Mouse (Mus musculus): ENCODE data around the gene Car14. TPM values are rescaled to one million over a fixed set of nuclear protein-coding genes. Genes with fewer than 3 reads are reported as not detected.
"Not testable (repeated sequence)": the region's sequence is repeated elsewhere in the genome, so short reads cannot be mapped to it uniquely, and the experiment has no call there.

Car14 gene
- polyA plus RNA-seq, 1 experiment from 2014 or later: 13.1 TPM

GRCm38 (mm10) chr3:95901616-95902372 lies 2.7 kb downstream of the Car14 start:
- peaks cover 27% of the 10 kb centered on the region for H3K4me1 ChIP-seq (replicated peaks)
- no peak overlapping the region for H3K9ac ChIP-seq
- ATAC-seq (ENCODE audit: low FRiP score, low read depth): no peak
- WGBS: 76% methylated on average over 9 of the region's 9 CpGs
- H3K4me3 ChIP-seq: no peak overlapping the region
- H3K9me3 ChIP-seq: no peaks in the 10 kb centered on the region
- H3K4me2 ChIP-seq: no peak overlapping the region
- H3K27ac ChIP-seq (replicated peaks): no peak overlapping the region
- H3K27me3 ChIP-seq: peaks cover 19% of the 10 kb centered on the region
- H3K36me3 ChIP-seq: peaks cover 7% of the 10 kb centered on the region; the same call in 1 of the 2 replicates

- H3K27me3 ChIP-seq: peaks cover 15% of the 10 kb centered on the region
- no peak overlapping the region for H3K4me3 ChIP-seq
- no peak overlapping the region for H3K4me2 ChIP-seq
- H3K36me3 ChIP-seq: peaks cover 7% of the 10 kb centered on the region; the same call in 1 of the 2 replicates
- no peak for ATAC-seq (ENCODE audit: low FRiP score, low read depth)
- H3K9ac ChIP-seq: no peak overlapping the region
- no peak overlapping the region for H3K27ac ChIP-seq (replicated peaks)
- WGBS: 84% methylated on average over 13 of the region's 13 CpGs
- peaks cover 18% of the 10 kb centered on the region for H3K4me1 ChIP-seq (replicated peaks)
- no peaks in the 10 kb centered on the region for H3K9me3 ChIP-seq
These were observed 4.5 kb downstream of the Car14 start for GRCm38 (mm10) chr3:95899800-95900524.

- ATAC-seq (ENCODE audit: low FRiP score, low read depth); H3K27me3 ChIP-seq; H3K27ac ChIP-seq (replicated peaks); H3K36me3 ChIP-seq; H3K9ac ChIP-seq; H3K9me3 ChIP-seq: not testable (repeated sequence)
- H3K4me1 ChIP-seq (replicated peaks): peaks cover 24% of the 10 kb centered on the region
- peak overlapping the region; percentile 64; the same call in 1 of the 2 replicates for H3K4me2 ChIP-seq
- 92% methylated on average over 7 of the region's 7 CpGs for WGBS
- 0 out of 2 replicates have a peak overlapping the region, but pooled peaks have one; percentile 5 for H3K4me3 ChIP-seq
These were observed 9.0 kb downstream of the Car14 start for GRCm38 (mm10) chr3:95895501-95895900.

- H3K27me3 ChIP-seq: no peaks in the 10 kb centered on the region
- no peak for ATAC-seq (ENCODE audit: low FRiP score, low read depth)
- no peaks in the 10 kb centered on the region for H3K9me3 ChIP-seq
- peaks cover 24% of the 10 kb centered on the region for H3K4me1 ChIP-seq (replicated peaks)
- peaks cover 7% of the 10 kb centered on the region; the same call in 1 of the 2 replicates for H3K36me3 ChIP-seq
- H3K27ac ChIP-seq (replicated peaks): peak overlapping the region; percentile 76
- H3K9ac ChIP-seq: peak overlapping the region; percentile 62
- 16% methylated on average over 16 of the region's 16 CpGs for WGBS
- peak overlapping the region; percentile 64 for H3K4me2 ChIP-seq
- peak overlapping the region; percentile 56 for H3K4me3 ChIP-seq
These were observed 10.0 kb downstream of the Car14 start for GRCm38 (mm10) chr3:95894317-95895160.

- peak within 1 kb of the TSS; percentile 56 for H3K4me3 ChIP-seq
- not testable (repeated sequence) for H3K27me3 ChIP-seq, H3K36me3 ChIP-seq, H3K9me3 ChIP-seq
- H3K9ac ChIP-seq: peak within 1 kb of the TSS; percentile 62
- peak within 1 kb of the TSS; percentile 76 for H3K27ac ChIP-seq (replicated peaks)
- under 1% methylated on average over 25 of the region's 43 CpGs for WGBS
- H3K4me2 ChIP-seq: peak within 1 kb of the TSS; percentile 64
- H3K4me1 ChIP-seq (replicated peaks): peaks cover 24% of the 10 kb centered on the region
- ATAC-seq (ENCODE audit: low FRiP score, low read depth): peak; percentile 98
These were observed 10.7 kb downstream of the Car14 start, which contains the start of gene Aph1a for GRCm38 (mm10) chr3:95893606-95894316. Gene Aph1a, plus strand, starts transcription at chr3:95893969.

- Histone ChIP-seq H3K4me1 (replicated peaks) (peaks cover 24% of the 10 kb centered on the region), H3K4me2 (peak overlapping the region; percentile 64), H3K9ac (peak overlapping the region; percentile 42), H3K27me3 (no peaks in the 10 kb centered on the region), H3K27ac (replicated peaks) (peak overlapping the region; percentile 76), H3K4me3 (peak overlapping the region; percentile 56), H3K36me3 (peaks cover 7% of the 10 kb centered on the region; the same call in 1 of the 2 replicates), H3K9me3 (no peaks in the 10 kb centered on the region)
- WGBS: 20% methylated on average over 7 of the region's 7 CpGs
- no peak for ATAC-seq (ENCODE audit: low FRiP score, low read depth)
These were observed 11.4 kb downstream of the Car14 start for GRCm38 (mm10) chr3:95893126-95893525.

- no peaks in the 10 kb centered on the region for H3K27me3 ChIP-seq
- 0 out of 2 replicates have a peak overlapping the region, but pooled peaks have one; percentile 4 for H3K9ac ChIP-seq
- H3K4me1 ChIP-seq (replicated peaks): peaks cover 24% of the 10 kb centered on the region
- no peaks in the 10 kb centered on the region for H3K9me3 ChIP-seq
- peaks cover under 1% of the 10 kb centered on the region; the same call in 1 of the 2 replicates for H3K36me3 ChIP-seq
- no peak for ATAC-seq (ENCODE audit: low FRiP score, low read depth)
- peak overlapping the region; percentile 76 for H3K27ac ChIP-seq (replicated peaks)
- WGBS: 35% methylated on average over 11 of the region's 11 CpGs
- no peak overlapping the region; the same call in 1 of the 2 replicates for H3K4me3 ChIP-seq
- peak overlapping the region; percentile 35 for H3K4me2 ChIP-seq
These were observed 12.1 kb downstream of the Car14 start for GRCm38 (mm10) chr3:95892066-95893052.

- H3K27ac ChIP-seq (replicated peaks): peak within 1 kb of the TSS; percentile 43
- no peaks in the 10 kb centered on the region for H3K36me3 ChIP-seq
- H3K4me1 ChIP-seq (replicated peaks): peaks cover 24% of the 10 kb centered on the region
- 26% methylated on average over 12 of the region's 12 CpGs for WGBS
- 0 out of 2 replicates have a peak within 1 kb of the TSS, but pooled peaks have one; percentile 4 for H3K9ac ChIP-seq
- no peak for ATAC-seq (ENCODE audit: low FRiP score, low read depth)
- H3K27me3 ChIP-seq: no peaks in the 10 kb centered on the region
- H3K4me3 ChIP-seq: peak within 1 kb of the TSS; percentile 6
- H3K4me2 ChIP-seq: peak within 1 kb of the TSS; percentile 35
- no peaks in the 10 kb centered on the region for H3K9me3 ChIP-seq
These were observed 13.1 kb downstream of the Car14 start, which contains the start of gene BC028528 for GRCm38 (mm10) chr3:95891211-95892065. Gene BC028528, minus strand, starts transcription at chr3:95892005.

- H3K4me3 ChIP-seq: no peak overlapping the region
- H3K27ac ChIP-seq (replicated peaks): no peak overlapping the region
- H3K9me3 ChIP-seq: no peaks in the 10 kb centered on the region
- 90% methylated on average over 3 of the region's 3 CpGs for WGBS
- no peaks in the 10 kb centered on the region for H3K36me3 ChIP-seq
- no peaks in the 10 kb centered on the region for H3K27me3 ChIP-seq
- H3K4me1 ChIP-seq (replicated peaks): peaks cover 11% of the 10 kb centered on the region
- H3K9ac ChIP-seq: no peak overlapping the region
- no peak overlapping the region for H3K4me2 ChIP-seq
- ATAC-seq (ENCODE audit: low FRiP score, low read depth): no peak
These were observed 14.8 kb downstream of the Car14 start for GRCm38 (mm10) chr3:95889664-95890063.

Measured in hindbrain, embryonic 15.5 days (tissue).